Mouse (Mus musculus) spleen, adult 18-20 months (tissue): Measurements from ENCODE around the gene Bnc1.
A peak's percentile ranks its signal among the peaks of the same experiment; 100 is the strongest.

Source experiments
- DNase-seq, 2 experiments: peaks; one replicate each; pipeline ENCODE4 v3.0.0; 2022; ENCODE audit warnings: mixed read lengths in 2 of 2

The Bnc1 gene

DNA sequence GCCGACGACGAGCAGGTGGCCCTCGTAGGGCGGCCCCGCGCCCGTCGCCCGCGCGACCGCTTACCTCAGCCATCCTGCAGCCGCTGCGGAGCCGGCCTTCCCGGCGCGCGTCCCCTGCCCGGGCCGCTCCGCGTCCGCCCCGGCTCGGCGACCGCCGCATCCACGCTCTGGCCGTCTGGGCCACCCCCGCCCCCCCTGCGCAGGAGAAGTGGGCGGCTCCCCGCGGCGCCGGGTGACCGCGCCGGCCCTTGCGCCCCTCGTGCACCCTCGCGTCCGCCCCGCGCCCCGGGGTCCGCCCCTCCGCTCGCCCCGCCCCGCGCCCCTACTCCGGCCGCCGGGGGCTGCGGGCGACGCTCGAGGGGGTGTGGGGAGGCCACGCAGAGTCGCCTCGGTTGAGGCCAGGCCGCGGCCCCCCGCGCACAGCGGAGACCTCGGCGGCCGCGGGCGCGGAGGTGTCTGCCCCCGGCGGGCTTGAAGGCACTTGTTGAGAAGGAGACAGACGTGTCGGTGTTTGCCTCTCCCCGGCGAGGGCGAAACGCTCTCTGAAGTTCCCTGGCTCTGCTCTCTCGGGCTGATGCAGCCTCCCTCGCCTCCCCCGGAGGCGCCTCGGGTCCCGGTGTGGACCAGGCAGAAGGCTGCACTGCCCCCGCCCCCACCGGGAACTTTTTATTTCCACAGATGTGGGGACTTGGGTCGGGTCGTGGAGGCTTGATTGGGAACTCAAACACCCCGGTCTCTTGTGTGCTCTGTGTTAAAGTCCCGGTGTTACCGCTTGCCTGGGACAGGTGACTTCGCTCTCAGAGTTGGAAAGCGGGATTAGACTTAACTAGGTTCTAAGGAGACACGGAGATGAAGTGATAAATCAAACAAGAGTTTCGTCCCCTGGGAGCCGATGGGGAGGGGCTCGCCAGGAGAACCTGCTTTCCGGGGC is at the start of gene Bnc1:
Gene Bnc1, minus strand, starts transcription at position 162 of the 931 bp plus-strand sequence.
- no peak for DNase-seq

DNA sequence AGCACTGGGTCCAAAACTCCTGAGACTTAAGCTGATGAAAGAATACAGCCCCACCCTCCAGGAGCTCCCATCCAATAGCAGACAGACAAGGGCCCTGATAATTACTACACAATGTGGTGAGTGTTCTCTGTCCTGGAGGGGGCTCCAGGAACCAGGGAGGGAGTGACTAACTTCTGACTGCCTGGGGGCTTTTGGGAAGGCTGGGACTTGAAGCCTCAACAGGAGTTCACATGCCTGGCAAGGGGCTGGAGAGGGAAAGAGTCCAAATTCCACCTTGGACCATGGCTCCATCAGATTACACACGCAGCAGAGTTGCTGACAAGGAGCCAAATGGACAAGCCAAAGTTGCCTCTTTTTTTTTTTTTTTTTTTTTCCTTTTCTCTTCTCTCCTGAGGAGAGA is 41.3 kb upstream of the Bnc1 start:
- DNase-seq: no peak

GRCm38 (mm10) chr7:82029666-82030065 is 37.6 kb upstream of the Bnc1 start:
- peak in 1 of 2 experiments; percentile 2 for DNase-seq

DNA sequence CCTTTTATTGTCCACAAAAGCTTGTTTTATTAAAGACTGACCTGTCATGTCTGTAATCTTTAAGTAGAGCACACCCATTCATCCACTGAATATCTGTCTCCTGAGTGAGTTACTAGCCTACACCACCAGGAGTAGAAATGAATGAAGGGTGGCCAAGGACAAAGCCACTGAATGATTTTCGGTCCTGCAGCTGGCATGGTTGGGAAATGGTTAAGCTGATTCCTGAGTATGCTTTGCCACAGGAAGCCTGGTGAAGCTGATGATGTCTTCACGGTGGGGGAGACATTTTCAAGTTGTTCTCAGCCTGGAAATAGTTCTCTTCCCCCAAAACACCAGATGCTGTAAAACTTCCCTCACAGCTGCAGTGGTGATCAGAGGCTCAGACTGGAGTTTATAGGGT is 33.7 kb upstream of the Bnc1 start:
- DNase-seq: no peak

DNA sequence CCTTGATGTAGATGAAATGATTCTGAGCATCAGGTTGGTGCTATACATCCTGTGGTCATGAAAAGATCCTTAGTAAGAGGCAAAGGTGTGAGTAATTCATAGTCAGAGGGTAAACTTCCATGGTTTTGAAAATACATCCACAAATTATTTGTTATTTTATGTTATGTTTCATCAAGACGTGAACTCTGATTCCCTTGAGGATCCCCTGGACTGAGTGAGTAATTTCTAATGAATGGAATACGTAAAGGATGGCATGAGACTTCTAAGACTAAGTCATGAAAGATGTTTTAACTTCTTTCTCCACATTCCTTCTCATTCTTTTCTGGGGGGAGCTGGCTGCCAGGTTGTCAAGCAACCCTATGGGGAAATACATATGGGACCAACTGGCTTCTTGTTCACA is 31.6 kb upstream of the Bnc1 start:
- DNase-seq: no peak

GRCm38 (mm10) chr7:82022404-82022803 is 30.3 kb upstream of the Bnc1 start:
- DNase-seq: no peak

DNA sequence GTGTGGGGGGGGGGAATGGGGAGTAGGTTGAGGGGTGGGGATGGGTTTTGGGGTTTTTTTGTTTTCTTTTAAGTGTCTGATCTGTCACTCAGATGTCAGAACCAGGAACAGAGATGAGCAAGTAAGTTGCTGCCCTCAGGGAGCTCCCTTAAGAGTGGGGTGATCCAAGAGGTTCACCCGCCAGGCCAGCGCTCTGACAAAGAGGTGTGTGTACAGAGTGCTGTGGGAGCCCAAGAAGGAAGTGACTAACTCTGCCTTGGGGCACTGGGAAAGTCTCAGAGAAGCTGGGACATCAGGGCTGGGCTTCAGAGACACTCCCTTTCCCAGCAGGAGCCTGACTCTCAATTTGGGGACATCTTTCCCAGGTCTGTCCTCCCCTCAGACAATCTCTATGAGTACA is 25.9 kb upstream of the Bnc1 start:
- DNase-seq: no peak

DNA sequence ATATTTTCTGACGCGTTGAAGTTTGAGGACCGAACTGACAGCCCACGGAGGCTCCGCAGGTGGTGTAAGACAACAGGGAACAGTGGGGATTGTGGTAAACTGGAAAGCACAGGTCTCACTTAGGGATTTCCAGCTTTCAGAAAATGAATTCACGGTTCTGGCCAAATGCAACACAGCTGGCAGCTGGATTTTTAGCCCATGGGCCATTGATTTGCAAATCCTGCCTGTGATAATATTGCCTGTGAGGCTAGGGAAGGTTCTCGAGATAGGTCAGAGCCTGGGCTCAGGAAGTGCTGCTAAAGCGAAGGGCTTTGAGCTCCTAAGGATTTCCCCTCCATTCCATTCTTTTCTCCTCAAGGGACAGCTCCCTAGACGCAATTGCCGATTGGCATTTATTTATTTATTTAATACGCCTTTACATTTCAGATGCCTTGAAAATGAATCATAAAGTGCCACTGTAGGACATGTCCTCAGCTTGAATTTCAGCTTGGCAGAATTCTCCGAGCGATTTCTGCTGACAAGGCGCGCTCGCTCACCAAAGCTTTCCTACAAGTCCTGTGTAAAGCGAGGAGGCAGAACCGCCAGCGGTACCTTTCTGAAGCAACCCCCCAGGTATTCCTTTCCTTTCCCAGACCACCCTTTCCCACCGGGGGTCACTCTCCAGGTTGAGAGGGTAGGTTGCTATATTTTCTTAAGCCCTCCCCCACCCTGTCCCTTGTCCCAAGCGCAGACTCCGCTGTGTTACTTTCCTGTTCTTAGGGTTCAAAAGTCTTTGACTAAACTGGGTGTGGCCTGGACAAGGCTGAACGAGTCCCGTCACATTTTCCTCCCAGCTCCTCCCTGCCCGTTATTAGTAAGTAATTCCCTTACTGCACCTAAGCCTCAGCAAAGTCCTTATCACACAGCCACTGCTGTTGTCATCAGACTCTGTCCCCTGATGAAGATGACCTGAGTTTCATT is 24.9 kb upstream of the Bnc1 start:
- DNase-seq: no peak

- no peak for DNase-seq
These were observed 20.4 kb upstream of the Bnc1 start for GRCm38 (mm10) chr7:82012472-82012871.

GRCm38 (mm10) chr7:82011534-82012401 is 19.7 kb upstream of the Bnc1 start:
- no peak for DNase-seq

- DNase-seq: no peak
These were observed 15.1 kb upstream of the Bnc1 start for GRCm38 (mm10) chr7:82007151-82007550.

- DNase-seq: no peak
These were observed 12.1 kb upstream of the Bnc1 start for GRCm38 (mm10) chr7:82004228-82004627.

- no peak for DNase-seq
These were observed 7.7 kb upstream of the Bnc1 start for GRCm38 (mm10) chr7:81999816-82000215.

GRCm38 (mm10) chr7:81999372-81999771 is 7.3 kb upstream of the Bnc1 start:
- no peak for DNase-seq

DNA sequence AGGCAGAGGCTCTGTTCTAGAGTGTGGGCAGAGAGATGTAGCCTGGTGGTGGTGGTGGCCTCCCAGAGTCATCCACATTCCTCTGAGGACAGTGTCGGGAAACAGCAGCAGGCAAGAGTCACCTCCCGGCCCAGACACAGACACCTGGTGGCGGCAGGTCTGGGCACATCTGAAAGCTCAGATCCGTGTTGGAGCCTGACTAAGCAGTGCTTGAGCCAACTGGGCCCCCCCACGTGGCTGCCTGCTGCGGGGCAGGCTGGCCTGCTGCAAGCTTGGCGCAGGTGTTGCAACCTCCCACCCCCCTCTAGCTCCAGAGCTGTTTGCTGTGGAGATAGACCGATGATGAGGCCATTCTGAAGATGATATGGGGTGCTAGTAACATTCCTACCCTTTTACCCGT is 3.9 kb upstream of the Bnc1 start:
- no peak for DNase-seq

DNA sequence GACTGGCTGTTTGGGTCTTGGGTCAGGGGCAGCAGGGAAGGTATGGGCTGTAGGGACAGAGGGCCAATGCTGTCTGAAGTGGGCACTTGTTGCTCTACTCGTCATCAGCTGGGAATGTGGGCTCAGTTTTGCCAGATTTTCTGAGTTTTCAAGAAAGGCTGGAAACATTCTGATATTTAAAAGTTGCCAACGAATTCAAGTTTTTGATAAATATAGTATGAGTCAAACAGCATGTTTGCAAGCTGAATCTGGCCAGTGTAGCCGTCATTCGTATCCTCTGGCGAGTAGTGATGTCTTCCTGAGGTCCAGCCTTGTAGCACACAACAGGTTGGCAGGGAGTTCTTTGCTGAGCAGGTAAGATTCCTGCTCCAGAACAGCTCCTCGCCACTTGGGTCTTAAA is 3.0 kb upstream of the Bnc1 start:
- no peak for DNase-seq

DNA sequence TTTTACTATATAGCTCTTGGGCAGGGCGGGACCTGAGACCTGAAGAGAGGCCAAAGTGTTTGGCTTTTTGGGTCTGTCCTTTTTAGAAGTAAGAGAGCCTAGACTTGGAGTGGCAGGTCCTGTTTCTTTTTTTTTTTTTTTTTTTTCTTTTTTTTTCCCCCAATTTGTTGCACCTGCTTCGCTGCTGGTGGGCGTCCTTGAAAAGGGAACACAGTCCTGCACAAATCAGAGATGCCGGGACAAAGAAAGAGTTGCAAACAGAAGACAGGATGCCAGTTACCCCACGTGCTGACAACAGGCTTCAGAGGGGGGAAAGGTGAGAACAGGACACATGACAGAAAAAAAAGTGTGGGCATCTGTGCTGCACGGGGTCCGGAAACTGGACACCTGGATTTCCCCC is 1.0 kb upstream of the Bnc1 start:
- no peak for DNase-seq

DNA sequence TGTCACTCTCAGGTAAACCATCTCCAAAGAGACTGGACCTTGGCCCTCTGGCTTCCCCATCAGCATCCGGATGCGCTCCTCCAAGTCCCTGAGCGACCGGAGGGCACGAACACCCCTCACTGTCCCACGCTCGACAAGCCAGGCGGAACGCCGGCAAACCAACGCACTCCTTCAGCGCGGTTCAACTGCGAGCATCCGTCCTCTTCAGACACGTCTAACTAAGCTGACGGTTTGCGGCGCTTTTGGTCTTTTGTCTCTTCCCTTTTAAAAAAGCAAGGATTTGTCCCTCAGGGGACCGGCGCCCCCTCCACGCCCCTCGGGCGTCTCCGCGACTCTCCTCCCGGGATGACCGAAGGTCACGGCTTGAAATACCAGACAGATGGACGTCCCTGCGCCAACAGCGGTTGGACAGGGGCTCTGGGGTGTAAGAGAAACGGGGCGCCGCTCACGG is 456 bp downstream of the Bnc1 start:
- DNase-seq: no peak

DNA sequence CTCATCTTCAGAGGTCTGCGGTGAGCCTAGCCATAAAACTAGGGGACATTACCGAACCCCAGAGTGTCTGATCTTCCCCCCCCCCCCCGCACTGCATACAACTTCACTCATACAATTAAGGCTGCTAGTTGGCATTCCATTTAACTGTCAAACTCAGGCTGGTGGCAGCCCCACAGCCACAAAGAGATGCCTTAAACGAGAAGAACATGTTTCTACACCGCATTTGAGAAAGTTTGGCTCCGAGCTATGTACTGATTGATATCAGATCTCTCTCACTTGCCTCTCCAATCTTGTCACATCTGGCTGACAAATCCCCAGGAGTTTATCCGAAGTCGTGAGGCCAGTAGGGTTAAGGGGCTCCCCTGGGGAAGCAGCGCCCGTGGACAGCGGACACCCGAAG is 976 bp downstream of the Bnc1 start:
- no peak for DNase-seq

GRCm38 (mm10) chr7:81983651-81984050 is 8.4 kb downstream of the Bnc1 start:
- DNase-seq: no peak

GRCm38 (mm10) chr7:81978304-81978703 is 13.8 kb downstream of the Bnc1 start:
- no peak for DNase-seq

GRCm38 (mm10) chr7:81974616-81975015 is 17.5 kb downstream of the Bnc1 start:
- DNase-seq: no peak

GRCm38 (mm10) chr7:81973939-81974338 is 18.2 kb downstream of the Bnc1 start:
- no peak for DNase-seq
